Comparison of ENCODE assay signal across 21 mouse cellular contexts in genomic region chr17:54362991-54363390, GRCm38 (mm10).
DNase-seq lines count a peak whose midpoint lies in the region; ATAC-seq and TF ChIP-seq lines count a peak whose summit lies in the region.
"Had no signal": no experiment of that assay in that cellular context is flagged by ENCODE, and none has a peak within 500 bp of the region (broad histone marks: within the 10 kb centered on the region; RNA-seq: fewer than 3 reads in every experiment).

No protein-coding gene starts in this region.

- no peaks in the 10 kb centered on the region; the same call in 1 of the 2 replicates for H3K4me1 ChIP-seq in cortical plate, adult 2 months (ENCODE audit: control insufficient read depth, insufficient read depth, low read length)
- H3K4me1 ChIP-seq in forebrain, embryonic 12.5 days: no peaks in the 10 kb centered on the region
- H3K4me1 ChIP-seq: embryonic facial prominence, embryonic 13.5 days; embryonic facial prominence, embryonic 15.5 days; forebrain, embryonic 10.5 days; forebrain, embryonic 13.5 days; forebrain, embryonic 15.5 days had no signal

- whole genome bisulfite sequencing in forebrain, embryonic 12.5 days: 85% methylated on average over 1 of the region's 1 CpGs

- peak overlapping the region; percentile 38; the same call in 1 of the 2 replicates for H3K27ac ChIP-seq in left cerebral cortex, adult 2 months
- H3K27ac ChIP-seq in cortical plate, adult 2 months (ENCODE audit: insufficient read depth, low read length): peak overlapping the region; percentile 46; the same call in 1 of the 2 replicates
- H3K27ac ChIP-seq in forebrain, embryonic 12.5 days: no peak overlapping the region
- H3K27ac ChIP-seq: embryonic facial prominence, embryonic 13.5 days; embryonic facial prominence, embryonic 15.5 days; forebrain, embryonic 10.5 days; forebrain, embryonic 13.5 days; forebrain, embryonic 15.5 days had no signal

- no peaks in the 10 kb centered on the region for H3K9me3 ChIP-seq in forebrain, embryonic 12.5 days
- H3K9me3 ChIP-seq: embryonic facial prominence, embryonic 13.5 days; embryonic facial prominence, embryonic 15.5 days; forebrain, embryonic 10.5 days; forebrain, embryonic 13.5 days; forebrain, embryonic 15.5 days had no signal

- no peak for ATAC-seq in forebrain, embryonic 12.5 days (ENCODE audit: low FRiP score)
- ATAC-seq: forebrain, embryonic 13.5 days; forebrain, embryonic 15.5 days; forebrain, postnatal 0 days had no signal

- no peak overlapping the region for H3K4me2 ChIP-seq in forebrain, embryonic 12.5 days
- H3K4me2 ChIP-seq: embryonic facial prominence, embryonic 13.5 days; embryonic facial prominence, embryonic 15.5 days; forebrain, embryonic 13.5 days; forebrain, embryonic 15.5 days had no signal

- H3K9ac ChIP-seq in forebrain, embryonic 12.5 days: no peak overlapping the region
- H3K9ac ChIP-seq: embryonic facial prominence, embryonic 13.5 days; embryonic facial prominence, embryonic 15.5 days; forebrain, embryonic 13.5 days; forebrain, embryonic 15.5 days; forebrain, postnatal 0 days had no signal

- no peak for TF ChIP-seq POLR2A in cortical plate, adult 2 months (IDR thresholded peaks at IDR 0.05; ENCODE audit: extremely low read depth, insufficient read depth, low read length)

- H3K27me3 ChIP-seq in forebrain, embryonic 12.5 days: no peaks in the 10 kb centered on the region
- H3K27me3 ChIP-seq: embryonic facial prominence, embryonic 13.5 days; embryonic facial prominence, embryonic 15.5 days; forebrain, embryonic 13.5 days; forebrain, embryonic 15.5 days had no signal

- DNase-seq in left cerebral cortex, adult 2 months (ENCODE audit: extremely low spot score in 1 of 2, low spot score in 2 of 2): no peak
- DNase-seq in left cerebral cortex, postnatal 4 days: no peak
- no peak for DNase-seq in right cerebral cortex, postnatal 10 days (ENCODE audit: low spot score in 2 of 2)
- DNase-seq: adrenal gland, adult 2 months; adrenal gland, postnatal 10 days; adrenal gland, postnatal 25 days; cerebellum, adult 11-12 months; cerebellum, adult 2 months; cerebellum, adult 9-10 months; cerebellum, postnatal 10 days; cerebellum, postnatal 25 days; embryo, embryonic 11 days; forebrain, postnatal 0 days had no signal

- intact Hi-C loops in left cerebral cortex, adult 2 months (cut with DNase I): loop anchor here (5.0 kb wide), 4 partner anchors 304 to 1184 kb away; no protein-coding TSS in a partner anchor
- intact Hi-C loops in left cerebral cortex, postnatal 4 days (cut with DNase I): no loop called here

- no peak for TF ChIP-seq CTCF in left cerebral cortex, adult 2 months (IDR thresholded peaks at IDR 0.05)
- TF ChIP-seq CTCF in cortical plate, adult 2 months (IDR thresholded peaks at IDR 0.05; ENCODE audit: extremely low read depth, insufficient read depth, low read length): no peak

- H3K4me3 ChIP-seq in left cerebral cortex, adult 2 months: no peak overlapping the region
- no peak overlapping the region for H3K4me3 ChIP-seq in cortical plate, adult 2 months (ENCODE audit: insufficient read depth, low read length)
- H3K4me3 ChIP-seq in forebrain, embryonic 12.5 days (replicated peaks): no peak overlapping the region
- H3K4me3 ChIP-seq: embryonic facial prominence, embryonic 13.5 days; embryonic facial prominence, embryonic 15.5 days; erythroblast, embryonic 14.5 days; forebrain, embryonic 10.5 days; forebrain, embryonic 13.5 days; forebrain, embryonic 15.5 days had no signal

- no peaks in the 10 kb centered on the region for H3K36me3 ChIP-seq in forebrain, embryonic 12.5 days (replicated peaks)
- H3K36me3 ChIP-seq: embryonic facial prominence, embryonic 13.5 days; embryonic facial prominence, embryonic 15.5 days; forebrain, embryonic 10.5 days; forebrain, embryonic 15.5 days had no signal
